Mouse (Mus musculus) E14TG2a.4 (cell line): ENCODE measurements around the gene Mef2a.

Experiments used
- H3K27me3 ChIP-seq: 2 replicates; pipeline ENCODE4 v1.6.1; 2014; ENCODE audit warnings: low read length, control low read depth; ENCODE audit not compliant: insufficient read depth
- H3K36me3 ChIP-seq: 2 replicates; pipeline ENCODE4 v1.6.1; 2014; ENCODE audit warnings: low read length, control low read depth; ENCODE audit not compliant: insufficient read depth
- H3K4me1 ChIP-seq: replicated peaks from 2 replicates; pipeline ENCODE4 v1.6.1; 2014; ENCODE audit warnings: low read depth, low read length, control low read depth
- H3K4me3 ChIP-seq: replicated peaks from 2 replicates; pipeline ENCODE4 v1.5.1; 2014; ENCODE audit warnings: mild to moderate bottlenecking, low read length
- H3K9me3 ChIP-seq: 2 replicates; pipeline ENCODE4 v1.6.1; 2014; ENCODE audit warnings: low read length, control low read depth
- CTCF ChIP-seq: conservative IDR thresholded peaks from 2 replicates; pipeline ENCODE4 v1.5.1; 2014; ENCODE audit warnings: low read length
- NANOG ChIP-seq: IDR thresholded peaks from 2 replicates; pipeline ENCODE4 v1.6.1; 2014; ENCODE audit warnings: borderline replicate concordance, low read length, mixed read lengths
- POU5F1 ChIP-seq: IDR thresholded peaks from 2 replicates; pipeline ENCODE4 v1.6.1; 2014; ENCODE audit warnings: low read length, borderline replicate concordance

The Mef2a gene

GRCm38 (mm10) chr7:67217025-67217424 lies 155.6 kb downstream of the Mef2a start:
- no peaks in the 10 kb centered on the region for H3K36me3 ChIP-seq

GRCm38 (mm10) chr7:67216351-67216750 lies 156.3 kb downstream of the Mef2a start:
- no peak for TF ChIP-seq POU5F1
- H3K4me1 ChIP-seq, result no peaks in the 10 kb centered on the region
- no peak overlapping the region for H3K4me3 ChIP-seq
- peaks cover 10% of the 10 kb centered on the region for H3K9me3 ChIP-seq
- no peaks in the 10 kb centered on the region for H3K36me3 ChIP-seq
- no peaks in the 10 kb centered on the region for H3K27me3 ChIP-seq

More at GRCm38 (mm10) chr7:67217025-67217424, 155.6 kb downstream of the Mef2a start:
- H3K4me3 ChIP-seq, result no peak overlapping the region
- H3K9me3 ChIP-seq, result peaks cover 10% of the 10 kb centered on the region
- H3K27me3 ChIP-seq, result no peaks in the 10 kb centered on the region
- no peak for TF ChIP-seq POU5F1
- no peak for TF ChIP-seq NANOG
- peak; percentile 55 for TF ChIP-seq CTCF
- H3K4me1 ChIP-seq, result peaks cover 4% of the 10 kb centered on the region; the same call in 1 of the 2 replicates

- H3K9me3 ChIP-seq, result peaks cover 10% of the 10 kb centered on the region
- H3K4me1 ChIP-seq, result no peaks in the 10 kb centered on the region
- H3K4me3 ChIP-seq, result no peak overlapping the region
- no peaks in the 10 kb centered on the region for H3K27me3 ChIP-seq
- no peaks in the 10 kb centered on the region for H3K36me3 ChIP-seq
- TF ChIP-seq POU5F1 (no peak), NANOG (no peak), CTCF (no peak)
Observed at GRCm38 (mm10) chr7:67213589-67213988, 159.1 kb downstream of the Mef2a start.

- Histone ChIP-seq H3K36me3 (no peaks in the 10 kb centered on the region), H3K9me3 (peaks cover 5% of the 10 kb centered on the region), H3K4me3 (no peak overlapping the region), H3K27me3 (no peaks in the 10 kb centered on the region), H3K4me1 (no peaks in the 10 kb centered on the region; the same call in 1 of the 2 replicates)
- no peak for TF ChIP-seq NANOG
- TF ChIP-seq POU5F1, result no peak
- no peak for TF ChIP-seq CTCF
Observed at GRCm38 (mm10) chr7:67211971-67212370, 160.7 kb downstream of the Mef2a start.

GRCm38 (mm10) chr7:67211341-67211740 lies 161.3 kb downstream of the Mef2a start:
- no peaks in the 10 kb centered on the region for H3K9me3 ChIP-seq
- TF ChIP-seq CTCF, result no peak
- no peak for TF ChIP-seq NANOG
- no peak for TF ChIP-seq POU5F1

GRCm38 (mm10) chr7:67210004-67210833 lies 162.4 kb downstream of the Mef2a start:
- H3K27me3 ChIP-seq, result no peaks in the 10 kb centered on the region
- no peak overlapping the region for H3K4me3 ChIP-seq
- H3K36me3 ChIP-seq, result no peaks in the 10 kb centered on the region
- peaks cover under 1% of the 10 kb centered on the region; the same call in 1 of the 2 replicates for H3K9me3 ChIP-seq
- peaks cover 4% of the 10 kb centered on the region; the same call in 1 of the 2 replicates for H3K4me1 ChIP-seq
- TF ChIP-seq NANOG, result no peak
- TF ChIP-seq CTCF, result no peak
- no peak for TF ChIP-seq POU5F1

More at GRCm38 (mm10) chr7:67211341-67211740, 161.3 kb downstream of the Mef2a start:
- H3K36me3 ChIP-seq, result no peaks in the 10 kb centered on the region
- H3K4me1 ChIP-seq, result peaks cover 2% of the 10 kb centered on the region; the same call in 1 of the 2 replicates
- no peaks in the 10 kb centered on the region for H3K27me3 ChIP-seq
- H3K4me3 ChIP-seq, result no peak overlapping the region

GRCm38 (mm10) chr7:67208317-67208716 lies 164.3 kb downstream of the Mef2a start:
- H3K4me1 ChIP-seq, result peaks cover 4% of the 10 kb centered on the region; the same call in 1 of the 2 replicates
- no peaks in the 10 kb centered on the region for H3K27me3 ChIP-seq
- H3K9me3 ChIP-seq, result peaks cover 2% of the 10 kb centered on the region; the same call in 1 of the 2 replicates
- H3K36me3 ChIP-seq, result no peaks in the 10 kb centered on the region
- no peak overlapping the region for H3K4me3 ChIP-seq
- TF ChIP-seq NANOG, result no peak
- no peak for TF ChIP-seq POU5F1
- TF ChIP-seq CTCF, result no peak

GRCm38 (mm10) chr7:67207701-67208100 lies 165.0 kb downstream of the Mef2a start:
- Histone ChIP-seq H3K27me3 (no peaks in the 10 kb centered on the region), H3K9me3 (peaks cover 2% of the 10 kb centered on the region; the same call in 1 of the 2 replicates), H3K4me3 (no peak overlapping the region), H3K36me3 (no peaks in the 10 kb centered on the region), H3K4me1 (peaks cover 4% of the 10 kb centered on the region; the same call in 1 of the 2 replicates)
- TF ChIP-seq POU5F1 (no peak), NANOG (no peak), CTCF (no peak)
